7 mouse cellular contexts compared by ENCODE assay signal in the genomic region with DNA sequence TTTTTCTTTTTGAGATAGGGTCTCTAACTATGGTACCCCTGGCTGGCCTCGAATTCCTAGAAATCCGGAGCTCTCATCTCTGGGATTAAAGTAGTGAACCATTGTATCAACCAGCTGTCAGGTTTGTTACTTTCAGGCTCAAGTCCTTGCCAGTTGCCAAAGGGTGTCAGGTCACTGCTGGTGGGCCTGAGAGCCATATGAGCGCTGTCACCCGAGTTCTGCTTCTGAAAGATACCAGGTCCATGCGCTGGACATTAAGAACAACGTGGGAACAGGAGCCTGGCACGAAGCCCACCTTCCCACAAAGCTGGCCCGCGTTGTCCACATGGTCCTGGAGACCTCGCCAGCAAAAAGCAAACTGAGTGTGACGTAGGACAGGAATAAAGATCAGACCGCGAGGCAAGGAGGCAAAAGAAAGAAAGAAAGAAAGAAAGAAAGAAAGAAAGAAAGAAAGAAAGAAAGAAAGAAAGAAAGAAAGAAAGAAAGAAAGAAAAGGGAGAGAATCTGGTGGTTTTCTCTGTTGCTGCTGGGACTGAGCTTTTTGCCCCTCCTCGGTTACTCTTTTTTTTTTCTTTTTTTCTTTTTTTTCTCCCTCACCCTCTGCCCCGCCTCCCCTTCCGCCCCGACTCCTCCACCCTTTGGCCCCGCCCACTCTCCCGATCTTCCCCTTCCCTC. TPM values are rescaled to one million over a fixed set of nuclear protein-coding genes. Genes with fewer than 3 reads are reported as not detected.
DNase-seq lines count a peak whose midpoint lies in the region; ATAC-seq and TF ChIP-seq lines count a peak whose summit lies in the region.

No protein-coding gene starts in this region.

- H3K9me3 ChIP-seq in hindbrain, embryonic 15.5 days = no peaks in the 10 kb centered on the region

- peak overlapping the region; percentile 92 for H3K27ac ChIP-seq in hindbrain, embryonic 15.5 days (replicated peaks)
- peak overlapping the region; percentile 88 for H3K27ac ChIP-seq in macrophage
- peak overlapping the region; percentile 93 for H3K27ac ChIP-seq in spleen, adult 2 months (ENCODE audit: insufficient read depth, low read length)

- peaks cover 36% of the 10 kb centered on the region for H3K4me1 ChIP-seq in hindbrain, embryonic 15.5 days (replicated peaks)
- peaks cover 31% of the 10 kb centered on the region for H3K4me1 ChIP-seq in spleen, adult 2 months (ENCODE audit: control insufficient read depth, insufficient read depth, insufficient read length)

- peaks cover 51% of the 10 kb centered on the region for H3K79me2 ChIP-seq in macrophage (ENCODE audit: inconsistent target)

- peak overlapping the region; percentile 85 for H3K4me3 ChIP-seq in hindbrain, embryonic 15.5 days
- H3K4me3 ChIP-seq in macrophage (ENCODE audit: inconsistent target) = peak overlapping the region; percentile 28
- H3K4me3 ChIP-seq in spleen, adult 2 months (ENCODE audit: extremely low read depth, insufficient read depth, insufficient read length) = peak overlapping the region; percentile 48

- peaks cover 28% of the 10 kb centered on the region for H3K36me3 ChIP-seq in hindbrain, embryonic 15.5 days
- peaks cover 11% of the 10 kb centered on the region; the same call in 1 of the 2 replicates for H3K36me3 ChIP-seq in macrophage (ENCODE audit: inconsistent target)
- peaks cover 6% of the 10 kb centered on the region for H3K36me3 ChIP-seq in spleen, adult 2 months (ENCODE audit: control insufficient read depth, insufficient read depth, low read length)

- H3K4me2 ChIP-seq in hindbrain, embryonic 15.5 days = peak overlapping the region; percentile 88

- no peak for TF ChIP-seq POLR2A in spleen, adult 2 months (IDR thresholded peaks at IDR 0.05; ENCODE audit: low read depth, low read length)

- 4% methylated on average over 19 of the region's 19 CpGs for WGBS in hindbrain, embryonic 15.5 days
- WGBS in macrophage (ENCODE audit: missing documents) = 3% methylated on average over 19 of the region's 19 CpGs
- 5% methylated on average over 19 of the region's 19 CpGs for WGBS in spleen, adult 2 months

- no peaks in the 10 kb centered on the region for H3K27me3 ChIP-seq in hindbrain, embryonic 15.5 days
- H3K27me3 ChIP-seq in spleen, adult 2 months (ENCODE audit: control insufficient read depth, insufficient read depth, low read length) = no peaks in the 10 kb centered on the region

- no peak for ATAC-seq in hindbrain, embryonic 15.5 days (ENCODE audit: low FRiP score, low read depth)

- 0 out of 2 replicates have a peak overlapping the region, but pooled peaks have one; percentile 14 for H3K9ac ChIP-seq in hindbrain, embryonic 15.5 days

- intact Hi-C loops in left cerebral cortex, postnatal 14 days (cut with DNase I) = no loop called here

- TF ChIP-seq CTCF in spleen, adult 2 months (IDR thresholded peaks at IDR 0.05; ENCODE audit: extremely low read depth, insufficient read depth, insufficient read length, insufficient replicate concordance) = no peak

- DNase-seq in adipocyte (ENCODE audit: low spot score) = peak; percentile 73
- DNase-seq in cerebellum, postnatal 25 days = peak; percentile 62 to 75
- DNase-seq in gastrocnemius, adult 18-20 months (ENCODE audit: low spot score) = peak; percentile 57
- DNase-seq in left cerebral cortex, postnatal 14 days (ENCODE audit: low spot score in 2 of 2) = peak; percentile 41 to 56
- peak in 1 of 2 experiments; percentile 20 for DNase-seq in spleen, adult 2 months (ENCODE audit: low read depth in 1 of 2, low spot score in 2 of 2)

RNA-seq across cellular contexts. Expression of a gene that starts 0.7 kb away (rescaled TPM):
- total RNA-seq in gastrocnemius, adult 18-20 months (2021) = 10 to 100 TPM; 16.7 to 22.6 TPM
- polyA plus RNA-seq in hindbrain, embryonic 15.5 days (2015; fragmentation: Nextera tagmentation; extraction: Ambion mirVana) = 80.6 and 85.9 TPM in 2 replicates
- 10 to 100 TPM; 62.2 to 62.5 TPM for total RNA-seq in left cerebral cortex, postnatal 14 days (2021)
- total RNA-seq in macrophage (2018; cell fraction: chromatin; rRNA removed) = 100 to 1,000 TPM in 19 of 26 experiments, 10 to 100 TPM in 7; 39.0 to 252 (median 153) TPM
- total RNA-seq in macrophage (2018; cell fraction: cytosol; rRNA removed) = 100 to 1,000 TPM in 24 of 26 experiments, 10 to 100 TPM in 2; 95.1 to 211 (median 142) TPM
- total RNA-seq in macrophage (2018; cell fraction: nucleus; rRNA removed) = 100 to 1,000 TPM in 21 of 26 experiments, 10 to 100 TPM in 5; 67.7 to 217 (median 164) TPM
- polyA plus RNA-seq in macrophage (2018) = 75.4 to 129 TPM (median 88.2 TPM) in 3 replicates
- polyA plus RNA-seq in spleen, adult 2 months (2012; rRNA removed) = 75.3 and 90.7 TPM in 2 replicates

RNA-seq across cellular contexts. Expression of a gene that starts 38.4 kb away (rescaled TPM):
- total RNA-seq in gastrocnemius, adult 18-20 months (2021) = 1 to 10 TPM; 3.8 to 4.4 TPM
- polyA plus RNA-seq in hindbrain, embryonic 15.5 days (2015; fragmentation: Nextera tagmentation; extraction: Ambion mirVana) = 14.6 and 16.3 TPM in 2 replicates
- 10 to 100 TPM; 48.8 to 53.1 TPM for total RNA-seq in left cerebral cortex, postnatal 14 days (2021)
- total RNA-seq in macrophage (2018; cell fraction: chromatin; rRNA removed) = 10 to 100 TPM in 15 of 26 experiments, 1 to 10 TPM in 11; 3.4 to 20.6 (median 13.1) TPM
- 10 to 100 TPM in 12 of 26 experiments, 1 to 10 TPM in 14; 5.2 to 12.7 (median 9.7) TPM for total RNA-seq in macrophage (2018; cell fraction: cytosol; rRNA removed)
- 10 to 100 TPM in 19 of 26 experiments, 1 to 10 TPM in 7; 4.0 to 19.3 (median 12.7) TPM for total RNA-seq in macrophage (2018; cell fraction: nucleus; rRNA removed)
- polyA plus RNA-seq in macrophage (2018) = 4.6 to 4.9 TPM (median 4.8 TPM) in 3 replicates
- 6.2 and 7.1 TPM in 2 replicates for polyA plus RNA-seq in spleen, adult 2 months (2012; rRNA removed)

Comparison
In these comparisons a context has a peak if more than half of its experiments do, and no peak if none do; other contexts are left out.
1. H3K4me3 ChIP-seq: peak in every context shown above with its lines; median percentile 85 in hindbrain, embryonic 15.5 days; 48 in spleen, adult 2 months; 28 in macrophage.